Mouse (Mus musculus): Measurements from ENCODE around the gene Ces2b.

- TF ChIP-seq CTCF (IDR thresholded peaks at IDR 0.05; ENCODE audit: low read depth) (no peak), EP300 (IDR thresholded peaks at IDR 0.05; ENCODE audit: low read depth) (no peak)
Measured at GRCm38 (mm10) chr8:104847741-104848462, 16.5 kb downstream of the Ces2b start.

All from liver, embryonic 14.5 days (tissue).